Mouse (Mus musculus) frontal cortex, postnatal 14 days (tissue): Measurements from ENCODE around the gene Kif18b.
A peak's percentile ranks its signal among the peaks of the same experiment; 100 is the strongest.

Experiments
- DNase-seq, 2 experiments: peaks; one replicate each; pipeline ENCODE4 v3.0.0; 2022; ENCODE audit warnings: low spot score in 2 of 2

The Kif18b gene

DNA sequence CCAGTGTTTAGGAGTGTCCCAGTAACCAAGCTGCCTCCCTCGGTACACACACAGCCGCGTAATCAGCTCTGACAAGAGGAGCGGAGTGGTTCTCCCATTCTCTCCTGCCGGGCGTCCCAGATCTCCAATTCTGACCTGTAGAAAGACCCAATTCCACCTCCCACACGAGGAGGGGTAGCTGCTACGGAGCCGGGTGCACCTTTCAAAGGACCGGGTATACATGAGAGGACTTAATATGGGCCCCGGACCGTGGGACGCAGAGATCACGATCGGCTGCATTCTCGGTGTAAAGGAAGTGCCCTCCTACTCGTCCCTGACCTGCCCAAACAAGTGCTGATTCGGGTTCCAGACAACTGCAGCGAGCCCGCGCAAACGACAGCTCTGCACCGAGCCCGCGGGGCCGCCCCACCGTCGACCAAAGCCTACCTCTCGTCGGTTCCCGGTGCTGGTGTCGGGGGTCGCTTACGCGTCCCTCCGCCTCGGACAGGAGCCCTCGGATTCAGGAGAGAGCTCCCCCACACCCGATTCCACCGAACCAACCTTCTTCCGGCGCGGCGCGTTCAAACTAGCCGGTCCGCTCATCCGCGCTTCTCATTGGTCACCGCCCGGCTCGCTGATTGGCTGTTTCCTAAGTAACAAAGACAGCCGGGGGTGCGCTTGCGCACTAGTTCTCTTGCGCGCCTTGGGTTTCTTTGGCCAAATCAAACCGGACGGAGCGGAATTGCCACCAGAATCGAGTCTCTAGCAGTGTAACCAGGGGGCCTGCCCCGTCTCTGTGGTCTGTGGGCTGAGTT, at the start of gene Kif18b:
Kif18b (minus strand) TSS at position 568 of the 794 bp plus-strand sequence.
- peak; percentile 89 to 91 for DNase-seq

DNA sequence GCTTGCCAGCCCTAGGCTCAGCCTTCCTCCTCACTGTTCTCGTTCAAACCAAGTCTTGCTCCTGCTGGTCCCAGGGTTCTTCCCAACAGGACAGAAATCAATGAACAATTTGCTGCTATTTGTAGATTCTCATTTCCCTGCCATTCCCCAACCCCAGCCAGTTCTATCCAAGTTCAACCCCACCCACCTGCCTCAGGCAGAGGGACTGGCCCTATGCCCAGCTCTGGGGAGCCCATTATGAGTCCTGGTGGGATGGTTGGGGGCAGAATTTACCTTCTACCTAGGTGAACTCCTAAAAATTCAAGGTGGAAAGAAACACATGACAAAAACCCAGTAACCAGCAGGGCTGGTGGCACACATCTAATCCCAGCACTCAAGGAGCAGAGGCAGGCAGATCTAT, 47.4 kb upstream of the Kif18b start:
- DNase-seq: no peak

DNA sequence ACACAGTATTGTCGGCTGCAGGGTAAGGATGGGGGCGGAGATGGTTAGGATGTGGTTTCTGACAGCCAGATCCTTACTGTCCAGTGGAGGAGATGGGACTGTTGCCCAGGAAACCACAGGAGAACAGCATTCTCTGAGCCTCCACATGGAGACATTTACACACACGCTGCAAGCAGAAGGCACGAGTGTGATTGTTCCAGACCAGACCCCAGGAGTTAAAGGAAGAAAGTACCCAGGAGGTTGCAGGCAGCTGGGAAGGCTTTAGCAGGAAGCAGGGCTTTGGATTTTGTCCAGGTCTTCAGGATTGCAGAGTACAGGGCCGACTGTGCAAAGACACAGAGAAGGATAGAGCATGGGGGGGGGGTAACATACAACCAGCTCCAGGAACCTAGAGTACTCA, 46.7 kb upstream of the Kif18b start:
- DNase-seq: no peak

DNA sequence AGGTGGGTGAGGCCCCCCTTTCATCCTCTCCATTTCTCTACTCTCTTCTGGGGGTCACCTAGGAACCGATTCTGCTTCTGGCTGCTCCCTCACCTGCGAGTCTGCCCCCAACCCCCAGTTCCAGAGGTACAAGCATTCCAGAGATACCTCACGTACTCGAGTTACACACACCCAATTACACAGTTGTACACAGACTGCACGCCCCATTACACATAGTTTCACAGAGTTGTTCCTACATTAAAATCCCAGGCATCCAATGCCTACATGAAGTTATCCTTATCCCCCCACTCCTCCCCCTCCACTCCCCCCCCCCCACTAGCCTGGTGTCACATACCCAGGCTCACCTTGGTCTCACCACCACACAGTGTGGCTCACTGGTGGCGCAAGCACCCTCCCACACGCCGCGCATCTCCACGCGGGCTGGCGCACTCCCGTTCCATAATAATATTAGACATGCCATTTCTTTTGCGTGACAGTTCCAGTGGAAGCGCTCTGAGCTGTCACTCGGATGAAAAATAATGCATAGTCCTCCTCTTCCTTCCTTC, 39.7 kb upstream of the Kif18b start:
- no peak for DNase-seq

DNA sequence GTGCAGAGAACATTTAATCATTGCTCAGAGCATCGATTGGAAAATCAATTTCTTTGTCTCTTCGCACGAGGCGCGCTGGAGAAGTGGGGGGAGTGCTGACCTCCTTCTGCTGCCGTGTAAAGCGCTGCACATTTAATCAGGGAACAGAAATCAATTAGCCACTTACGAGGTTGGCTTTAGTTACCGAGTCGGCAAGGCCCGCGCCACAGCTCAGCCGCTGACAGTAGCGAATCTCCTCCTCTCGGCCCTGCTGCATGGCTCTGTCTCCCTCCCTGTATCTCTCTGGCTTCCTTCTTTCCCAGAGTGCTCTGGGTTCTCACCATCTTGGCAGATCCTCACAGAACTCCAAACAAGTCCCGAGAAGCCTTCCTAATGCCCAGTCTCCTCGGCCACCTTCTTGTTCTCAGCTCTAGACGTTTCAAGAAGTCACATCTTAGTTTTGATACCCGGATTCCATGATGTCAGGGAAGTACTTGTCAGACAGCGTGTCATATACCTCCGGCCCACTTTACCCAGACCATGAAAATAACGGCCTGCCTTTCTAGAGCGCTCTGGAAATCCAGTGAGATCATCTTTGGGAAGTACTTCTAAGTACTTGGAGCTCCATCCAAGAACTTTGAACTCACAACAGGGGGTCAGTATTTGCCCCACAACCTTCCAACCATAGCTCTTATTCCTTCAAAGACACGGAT, 39.1 kb upstream of the Kif18b start:
- no peak for DNase-seq

DNA sequence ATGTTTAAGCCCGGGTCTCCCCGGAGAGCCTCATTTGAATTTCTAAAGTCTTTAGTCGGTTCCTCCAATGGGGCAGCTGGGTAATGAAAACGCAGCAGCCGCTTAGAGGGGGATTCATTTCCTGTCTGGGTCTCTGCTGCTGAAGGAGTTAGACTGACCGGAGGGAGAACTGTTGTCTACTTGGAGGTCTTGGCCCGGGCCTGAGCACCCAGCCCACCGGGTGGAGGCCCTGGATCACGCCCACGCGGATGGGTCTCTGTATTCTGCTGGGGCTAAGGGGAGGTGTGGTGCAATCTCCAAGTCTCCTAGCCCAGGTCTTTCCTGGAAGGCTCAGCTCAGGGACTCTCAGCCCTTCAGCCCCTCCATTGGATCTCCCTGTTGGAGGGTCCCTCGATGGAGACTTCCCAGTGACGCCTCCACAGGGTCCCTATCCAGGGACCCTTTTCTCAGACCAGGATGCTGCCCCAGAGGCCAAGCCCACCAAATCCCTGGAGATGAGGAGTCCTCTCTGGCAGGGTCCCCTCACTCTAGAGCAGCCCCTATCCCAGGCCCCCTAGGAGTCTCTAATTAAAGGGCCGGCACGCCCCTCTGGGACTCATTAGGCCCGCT, 38.4 kb upstream of the Kif18b start:
- DNase-seq: no peak

DNA sequence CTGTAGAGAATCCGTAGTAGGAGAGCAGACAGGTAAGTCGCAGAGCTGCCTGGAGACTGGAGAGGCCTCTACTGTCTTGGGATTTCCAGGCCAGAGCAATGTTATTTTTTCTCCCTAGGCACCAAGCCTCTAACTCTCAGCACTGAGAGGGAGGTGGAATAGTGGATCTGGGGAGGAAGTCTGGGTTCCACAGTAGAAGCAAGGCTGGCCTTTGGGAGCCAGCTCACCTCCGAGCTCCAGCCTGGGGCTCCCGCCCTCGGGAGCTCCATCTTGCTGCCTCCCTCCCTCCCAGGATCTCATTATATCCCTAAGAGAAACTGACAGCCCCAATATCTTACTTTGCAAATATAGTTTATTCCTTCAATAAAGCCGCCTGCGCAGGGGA, 37.9 kb upstream of the Kif18b start:
- no peak for DNase-seq

DNA sequence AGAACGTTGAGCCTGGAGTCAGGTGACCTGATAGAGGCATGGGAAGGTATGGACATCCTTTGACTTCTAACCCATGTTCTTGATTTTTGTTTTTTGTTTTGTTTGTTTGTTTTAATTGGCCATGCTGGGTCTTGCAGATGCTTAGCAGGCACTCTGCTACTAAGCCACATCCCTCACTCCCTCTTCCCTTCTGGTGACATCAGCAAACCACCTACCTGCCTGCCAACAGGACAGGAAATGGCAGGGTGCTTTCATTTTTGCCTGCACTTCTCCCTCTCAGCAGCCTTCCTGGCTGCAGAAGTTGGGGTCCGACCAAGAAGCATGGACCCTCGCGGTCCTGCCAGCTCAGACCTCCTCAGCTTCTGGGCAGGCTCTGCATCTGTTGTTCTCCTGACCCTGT, 36.2 kb upstream of the Kif18b start:
- DNase-seq: no peak

DNA sequence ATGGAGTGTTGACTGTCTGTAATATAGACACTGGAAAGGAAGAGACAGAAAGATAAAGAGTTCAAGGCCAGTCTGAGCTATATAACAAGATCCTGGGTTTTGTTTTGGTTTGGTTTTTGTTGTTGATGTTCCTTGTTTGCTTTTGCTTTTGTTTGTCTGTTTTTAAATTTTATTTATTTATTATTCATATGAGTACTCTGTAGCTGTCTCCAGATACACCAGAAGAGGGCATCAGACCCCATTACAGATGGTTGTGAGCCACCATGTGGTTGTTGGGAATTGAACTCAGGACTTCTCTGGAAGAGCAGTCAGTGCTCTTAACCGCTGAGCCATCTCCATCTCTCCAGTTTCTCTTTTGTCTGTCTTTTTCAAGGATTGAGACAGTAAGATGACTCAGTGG, 33.9 kb upstream of the Kif18b start:
- no peak for DNase-seq

DNA sequence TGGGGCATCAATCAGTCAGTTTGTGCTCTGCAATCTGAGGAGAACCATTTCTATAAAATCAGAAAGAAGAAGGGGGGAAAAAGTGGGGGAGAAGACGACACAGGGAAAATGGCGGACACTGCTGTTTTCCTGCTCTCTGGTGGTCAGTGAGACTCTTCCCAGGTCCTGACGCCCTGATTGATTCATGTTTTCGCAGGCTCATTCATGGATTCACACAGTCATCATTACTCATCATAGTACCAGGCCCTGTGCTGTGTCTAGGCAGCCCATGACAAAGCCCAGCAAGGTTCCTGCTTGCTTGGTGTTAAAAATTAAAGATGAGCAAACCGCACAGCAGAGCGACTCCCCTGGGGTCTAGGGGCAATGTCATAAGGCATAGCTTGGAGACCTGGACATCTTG, 33.5 kb upstream of the Kif18b start:
- no peak for DNase-seq

DNA sequence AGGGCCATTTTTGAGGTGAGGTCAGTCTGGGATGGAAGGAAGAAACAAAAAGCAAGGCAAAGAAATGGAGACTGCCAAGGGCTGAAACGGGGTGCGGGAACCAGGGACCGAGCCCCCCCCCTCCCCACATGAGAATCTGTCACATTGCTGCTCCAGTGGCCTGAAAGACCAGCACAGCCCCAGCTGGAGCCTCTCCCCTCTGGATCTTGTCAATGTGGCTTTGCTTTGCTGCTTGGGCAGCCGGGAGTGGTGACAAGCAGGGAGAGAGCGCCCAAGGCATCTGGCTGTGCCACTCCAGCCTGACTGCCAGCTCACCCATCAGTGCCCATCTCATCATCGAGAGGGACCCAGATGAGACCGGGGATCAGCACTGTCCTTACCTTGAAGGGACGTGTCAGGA, 32.8 kb upstream of the Kif18b start:
- DNase-seq: no peak

DNA sequence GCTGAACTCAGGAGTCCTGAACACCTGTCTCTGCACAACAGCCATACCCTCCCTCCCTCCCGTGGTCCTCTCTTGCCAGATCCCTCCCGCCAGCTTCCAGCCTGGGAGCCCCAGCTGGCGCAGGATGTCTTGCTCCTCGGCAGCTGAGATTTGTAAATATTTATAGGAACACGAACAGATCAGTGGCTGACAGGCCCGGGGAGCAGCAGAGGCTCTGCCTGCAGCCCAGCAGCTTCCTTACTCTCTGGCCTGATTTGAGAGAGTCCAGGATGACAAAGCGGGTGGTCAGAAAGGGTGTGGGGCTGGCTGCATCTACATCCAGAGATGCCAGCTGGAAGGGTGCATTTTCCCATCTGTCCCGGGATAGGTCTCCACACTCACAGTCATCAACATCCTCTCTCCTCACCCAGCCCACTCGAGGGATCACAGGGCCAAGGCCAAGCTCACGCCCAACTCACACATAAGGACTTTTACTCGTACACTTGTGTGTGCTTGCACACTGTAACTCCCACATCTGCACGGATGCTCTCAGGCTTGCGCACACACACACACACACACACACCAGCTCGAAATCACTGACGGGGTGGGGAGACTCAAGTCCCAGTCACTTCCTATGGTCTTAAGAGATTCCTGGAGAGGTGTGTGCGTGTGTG, 32.2 kb upstream of the Kif18b start:
- no peak for DNase-seq

DNA sequence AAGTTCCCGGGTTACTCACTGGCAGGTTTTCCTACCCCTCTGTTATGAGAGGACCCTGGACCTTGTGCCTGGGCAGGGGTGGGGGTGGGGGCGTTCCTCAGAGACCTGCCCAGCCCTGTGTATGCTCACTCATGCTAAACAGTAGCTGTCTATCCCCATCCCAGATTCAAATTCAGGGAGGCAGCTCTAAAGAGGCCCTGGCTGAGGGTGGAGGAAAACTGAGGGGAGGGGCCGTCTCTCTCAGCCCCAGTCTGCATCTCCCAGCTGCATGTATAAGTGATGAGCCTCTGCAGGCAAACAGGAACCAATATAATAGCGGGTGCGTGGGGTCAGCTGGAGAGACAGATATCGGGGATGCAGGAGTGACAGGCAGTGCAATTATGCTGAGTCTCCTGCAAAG, 28.0 kb upstream of the Kif18b start:
- no peak for DNase-seq

DNA sequence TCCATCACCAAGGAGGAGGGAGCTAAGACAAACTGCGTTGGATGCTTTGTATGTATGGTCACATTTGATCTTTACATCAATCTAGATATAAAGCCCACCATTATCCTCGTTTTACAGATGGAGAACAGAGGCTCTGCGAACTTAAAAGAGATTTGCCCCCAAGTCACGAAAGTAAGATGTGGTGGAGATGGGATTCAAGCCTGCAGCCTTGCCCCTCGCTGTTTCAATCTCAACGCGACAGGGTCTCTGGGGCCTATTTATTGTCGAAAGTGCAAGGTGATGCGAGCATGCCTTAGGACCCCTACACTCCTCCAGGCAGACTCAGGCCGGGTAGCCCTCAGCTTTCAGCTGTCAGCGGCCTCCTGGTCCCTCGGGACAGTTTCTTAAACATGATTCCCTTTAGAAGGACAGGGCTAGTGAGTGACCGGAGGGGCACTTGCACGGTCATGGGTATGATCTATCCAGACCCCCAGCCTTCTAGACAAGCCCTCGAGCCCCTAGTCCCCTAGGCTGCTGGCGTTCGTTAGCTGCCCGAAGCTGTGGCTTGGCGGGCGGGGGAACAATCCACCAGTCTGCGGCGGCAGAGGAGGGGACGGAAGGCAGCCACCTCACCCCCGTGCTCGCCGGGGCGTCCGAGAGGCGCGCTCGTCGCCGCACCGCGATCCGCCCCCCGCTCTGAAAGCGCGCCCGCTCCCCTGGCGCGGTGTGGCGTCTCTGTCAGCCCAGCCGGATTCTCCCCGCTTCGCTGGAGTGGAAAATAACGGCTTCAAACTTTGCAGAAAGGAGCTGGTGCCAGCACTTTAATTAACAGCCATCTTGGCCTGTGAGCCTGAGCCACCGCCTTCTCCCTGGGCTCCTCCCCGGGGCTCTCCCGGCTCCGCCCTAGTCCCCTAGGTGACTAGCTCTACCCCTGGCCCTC, 23.4 kb upstream of the Kif18b start:
- DNase-seq: no peak

DNA sequence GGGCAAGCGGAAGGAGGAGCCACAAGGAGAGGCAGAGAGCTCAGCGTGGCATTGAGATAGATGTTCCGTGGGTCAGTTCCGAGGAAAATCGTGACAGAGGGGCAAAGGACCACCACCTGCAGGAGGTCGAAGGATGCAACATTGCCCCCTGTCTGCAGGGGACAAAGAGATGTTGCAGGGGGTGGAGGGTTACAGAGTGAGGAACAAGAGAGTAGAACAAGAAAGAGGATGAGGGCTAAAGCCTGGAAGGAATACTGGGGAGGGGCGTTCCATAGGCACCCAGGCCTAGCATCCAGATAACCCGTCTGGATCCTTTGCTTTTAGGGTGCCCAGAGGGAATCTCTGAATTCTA, 22.0 kb upstream of the Kif18b start:
- no peak for DNase-seq

DNA sequence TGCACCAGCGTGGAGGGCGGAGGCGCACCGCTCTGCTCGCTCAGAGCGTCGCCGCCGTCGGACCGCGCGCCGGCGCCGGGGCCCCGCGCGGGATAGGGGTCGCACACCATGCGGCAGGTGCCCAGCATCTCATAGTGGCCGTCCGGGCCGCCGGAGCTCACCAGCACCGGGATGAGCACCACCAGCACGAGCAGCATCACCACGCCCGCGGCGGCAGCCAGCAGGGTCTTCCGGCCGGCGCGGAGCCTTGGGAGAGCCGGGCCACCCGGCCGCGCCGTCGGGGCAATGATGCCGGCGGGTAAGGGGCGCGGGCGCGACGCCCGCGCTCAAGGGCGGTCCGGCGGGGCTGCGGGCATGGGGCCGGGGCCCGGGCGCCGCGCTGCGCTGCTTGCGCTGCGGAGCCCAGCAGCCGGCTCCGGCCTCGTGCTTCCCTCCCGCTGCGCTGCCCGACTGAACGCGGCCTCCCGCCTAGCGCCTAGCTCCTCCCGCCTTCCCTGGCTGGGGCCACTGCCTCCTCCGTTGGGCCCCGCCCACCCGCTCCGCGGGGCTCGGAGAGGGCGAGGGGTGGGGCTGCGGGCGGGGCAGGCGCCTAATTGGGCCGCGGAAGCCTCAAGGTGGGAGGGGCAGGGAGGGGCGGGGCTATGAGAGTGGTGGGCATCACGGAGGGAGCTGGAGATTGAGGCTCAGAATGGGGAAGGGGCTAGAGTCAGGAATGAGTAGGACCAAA, 21.5 kb upstream of the Kif18b start, which contains the start of gene C1ql1:
C1ql1 (minus strand) TSS at position 424 of the 727 bp plus-strand sequence.
- DNase-seq: peak in 1 of 2 experiments; percentile 38

DNA sequence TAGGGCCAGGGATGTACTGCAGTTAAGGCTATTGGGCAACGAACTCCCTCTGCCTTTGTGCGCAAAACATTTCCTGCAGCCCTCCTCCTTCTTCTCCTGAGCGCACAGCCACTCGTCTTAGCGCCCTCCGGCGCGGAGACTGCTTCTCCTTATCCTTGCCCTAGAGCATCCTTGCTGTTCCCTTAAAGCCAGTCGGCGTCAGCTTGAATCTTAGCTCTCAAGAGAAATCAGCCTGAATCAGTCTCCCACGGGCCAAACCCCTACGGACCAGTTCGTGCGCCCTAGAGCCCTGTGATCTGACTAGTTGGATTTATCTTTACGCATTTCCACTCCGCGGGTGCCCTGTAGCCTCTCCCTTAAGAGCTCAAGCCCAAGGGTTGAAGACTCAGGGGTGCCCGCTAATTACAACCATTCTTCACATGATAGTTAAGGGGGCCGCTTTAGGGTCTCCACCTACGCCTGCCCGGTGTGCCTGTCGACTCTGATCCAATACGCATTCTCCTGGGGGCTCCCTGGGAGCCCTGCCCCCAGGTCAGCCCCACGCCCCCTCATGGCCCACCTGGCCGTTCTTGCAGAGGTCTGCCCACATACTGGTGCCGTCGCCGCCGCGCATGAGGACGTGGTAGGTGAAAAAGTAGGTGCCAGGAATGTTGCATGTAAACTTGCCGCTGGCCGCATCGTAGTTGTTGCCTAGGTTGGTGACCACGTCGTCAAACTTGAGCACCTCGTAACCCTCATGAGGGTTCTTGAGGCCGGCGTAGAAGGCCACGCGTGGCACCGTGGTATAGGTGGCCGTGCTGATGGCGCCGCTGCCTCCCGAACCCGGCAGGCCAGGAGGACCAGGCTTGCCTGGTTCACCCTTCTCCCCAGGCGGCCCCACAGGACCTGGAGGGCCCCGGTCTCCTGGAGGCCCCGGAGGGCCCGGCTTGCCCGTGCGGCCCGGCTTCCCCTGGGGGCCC, 20.7 kb upstream of the Kif18b start:
- no peak for DNase-seq

DNA sequence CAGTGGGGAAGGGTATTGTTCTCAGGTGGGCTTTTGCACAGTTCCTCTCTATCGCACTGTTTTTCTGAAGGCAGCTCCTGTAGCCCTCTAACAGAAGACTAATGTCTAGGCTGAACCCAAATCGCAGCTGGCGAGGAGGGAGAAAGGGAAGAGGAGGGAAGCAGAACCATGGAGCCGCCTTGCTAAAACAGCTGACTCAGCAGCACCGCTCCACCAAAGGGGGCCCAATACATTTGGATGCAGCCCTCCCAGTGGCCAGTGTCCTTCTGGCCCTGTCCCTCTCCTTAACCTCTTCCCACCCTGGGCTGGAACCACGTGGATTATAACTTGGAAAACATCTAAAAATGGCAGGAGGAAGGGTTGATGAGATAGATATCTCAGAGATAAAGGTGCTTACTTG, 16.3 kb upstream of the Kif18b start:
- DNase-seq: no peak

DNA sequence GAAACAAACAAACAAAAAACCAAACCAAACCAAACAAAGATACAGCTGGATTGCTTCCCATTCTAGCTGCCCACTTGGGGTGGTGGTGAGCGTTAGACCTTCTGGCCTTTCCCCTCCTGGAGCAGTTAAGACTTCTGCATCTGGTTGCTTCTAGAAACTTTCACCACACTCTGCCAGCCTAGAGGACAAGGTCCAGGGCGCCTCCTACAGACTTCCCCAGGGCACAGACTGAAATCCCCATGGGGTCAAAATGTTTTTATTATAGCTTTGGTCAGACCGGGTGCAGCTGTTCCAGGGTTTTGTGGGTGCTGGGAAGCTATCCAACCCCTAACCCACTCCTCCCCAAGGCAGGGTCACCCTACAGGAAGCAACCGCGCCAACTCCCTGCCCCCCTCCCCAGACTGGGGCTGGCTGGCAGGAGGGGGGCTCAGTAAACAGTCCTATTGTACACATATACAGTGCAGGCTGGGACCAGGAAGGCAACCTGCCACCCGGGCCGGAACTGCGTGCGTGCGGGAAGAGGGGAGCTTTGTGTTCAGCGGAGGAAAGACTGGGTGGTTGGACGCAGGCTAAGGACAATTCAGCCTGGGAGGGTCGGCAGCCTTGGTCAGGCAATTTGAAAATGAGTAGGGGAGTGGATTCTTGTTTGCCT, 14.2 kb upstream of the Kif18b start:
- no peak for DNase-seq
